Mouse (Mus musculus) lung, embryonic 16.5 days (tissue): Measurements from ENCODE around the gene Car9. TPM values are rescaled to one million over a fixed set of nuclear protein-coding genes. Genes with fewer than 3 reads are reported as not detected.
"Not testable (repeated sequence)": the region's sequence is repeated elsewhere in the genome, so short reads cannot be mapped to it uniquely, and the experiment has no call there.

ENCODE experiments used
- ATAC-seq: fragments of 200-750 bp; cut with Nextera tagmentation; 2 replicates; pipeline ENCODE4 v1.8.0; 2017; ENCODE audit warnings: low read depth, mild to moderate bottlenecking, moderate library complexity
- H3K27ac ChIP-seq: fragments of 300-500 bp; sonication (generic); 2 replicates; pipeline ENCODE4 v1.5.1; 2014; ENCODE audit warnings: mild to moderate bottlenecking, control low read depth, low read length
- H3K27me3 ChIP-seq: fragments of 300-500 bp; sonication (generic); 2 replicates; pipeline ENCODE4 v1.6.1; 2014; ENCODE audit warnings: low read depth, low read length, mixed read lengths; ENCODE audit not compliant: control insufficient read depth, insufficient read depth
- H3K36me3 ChIP-seq: fragments of 300-500 bp; sonication (generic); 2 replicates; pipeline ENCODE4 v1.6.1; 2014; ENCODE audit warnings: low read length; ENCODE audit not compliant: control insufficient read depth, insufficient read depth
- H3K4me1 ChIP-seq: fragments of 300-500 bp; sonication (generic); replicated peaks from 2 replicates; pipeline ENCODE4 v1.6.1; 2014; ENCODE audit warnings: low read length, mixed read lengths; ENCODE audit not compliant: control insufficient read depth, insufficient read depth
- H3K4me2 ChIP-seq: fragments of 300-500 bp; sonication (generic); 2 replicates; pipeline ENCODE4 v1.6.1; 2014; ENCODE audit warnings: low read depth, low read length, control low read depth
- H3K4me3 ChIP-seq: fragments of 300-500 bp; sonication (generic); 2 replicates; pipeline ENCODE4 v1.5.1; 2014; ENCODE audit warnings: mild to moderate bottlenecking, low read length, control low read depth
- H3K9ac ChIP-seq: fragments of 300-500 bp; sonication (generic); 2 replicates; pipeline ENCODE4 v1.6.1; 2014; ENCODE audit warnings: low read length, control low read depth
- H3K9me3 ChIP-seq: fragments of 300-500 bp; sonication (generic); 2 replicates; pipeline ENCODE4 v1.6.1; 2016; ENCODE audit warnings: low read length; ENCODE audit not compliant: control insufficient read depth
- WGBS: fragments of 180-500 bp; shearing (Covaris S2); extraction: QIAGEN DNeasy Blood & Tissue Kit; methylation state at CpG from one replicate; pipeline ENCODE4 v1.1.7; 2014; 5-methylcytosine and 5-hydroxymethylcytosine counted together
- polyA plus RNA-seq: library from polyadenylated mRNA; unstranded; fragments of >200 nt; fragmentation: Nextera tagmentation; extraction: Ambion mirVana; gene quantifications from 2 replicates; pipeline ENCODE4 v1.2.1, GENCODE M21; 2015

Car9 gene
- polyA plus RNA-seq, 1 experiment from 2014 or later = 6.4 TPM

- H3K9me3 ChIP-seq, H3K4me2 ChIP-seq, H3K9ac ChIP-seq, ATAC-seq, H3K4me3 ChIP-seq, H3K27me3 ChIP-seq, H3K4me1 ChIP-seq, H3K27ac ChIP-seq: not testable (repeated sequence)
- WGBS = 72% methylated on average over 6 of the region's 6 CpGs
- H3K36me3 ChIP-seq = peaks cover 85% of the 10 kb centered on the region
Observed at GRCm38 (mm10) chr4:43551854-43552253, 45.1 kb downstream of the Car9 start.

- 94% methylated on average over 5 of the region's 5 CpGs for WGBS
Observed at GRCm38 (mm10) chr4:43552437-43552836, 45.7 kb downstream of the Car9 start.

GRCm38 (mm10) chr4:43553891-43554290, 47.1 kb downstream of the Car9 start:
- Histone ChIP-seq H3K27me3 (no peaks in the 10 kb centered on the region), H3K4me3 (no peak overlapping the region), H3K9me3 (peaks cover 4% of the 10 kb centered on the region; the same call in 1 of the 2 replicates), H3K4me2 (no peak overlapping the region), H3K36me3 (peaks cover 66% of the 10 kb centered on the region), H3K27ac (no peak overlapping the region), H3K4me1 (peaks cover 20% of the 10 kb centered on the region), H3K9ac (no peak overlapping the region)
- no peak for ATAC-seq

More at GRCm38 (mm10) chr4:43552437-43552836, 45.7 kb downstream of the Car9 start:
- Histone ChIP-seq H3K36me3 (peaks cover 79% of the 10 kb centered on the region), H3K9me3 (peaks cover 4% of the 10 kb centered on the region; the same call in 1 of the 2 replicates), H3K4me3 (no peak overlapping the region), H3K9ac (no peak overlapping the region), H3K4me1 (peaks cover 5% of the 10 kb centered on the region), H3K27me3 (no peaks in the 10 kb centered on the region), H3K4me2 (no peak overlapping the region), H3K27ac (no peak overlapping the region)
- ATAC-seq = no peak

GRCm38 (mm10) chr4:43555926-43556325, 49.2 kb downstream of the Car9 start:
- Histone ChIP-seq H3K9ac (no peak overlapping the region), H3K9me3 (peaks cover 4% of the 10 kb centered on the region; the same call in 1 of the 2 replicates)

GRCm38 (mm10) chr4:43558028-43558630, 51.4 kb downstream of the Car9 start:
- Histone ChIP-seq H3K27ac (peak overlapping the region; percentile 98), H3K36me3 (peaks cover 31% of the 10 kb centered on the region), H3K4me1 (peaks cover 43% of the 10 kb centered on the region), H3K9me3 (no peaks in the 10 kb centered on the region), H3K9ac (peak overlapping the region; percentile 96), H3K4me2 (peak overlapping the region; percentile 81), H3K4me3 (peak overlapping the region; percentile 39), H3K27me3 (no peaks in the 10 kb centered on the region)
- ATAC-seq = peak; percentile 58
- 6% methylated on average over 5 of the region's 5 CpGs for WGBS

More at GRCm38 (mm10) chr4:43555926-43556325, 49.2 kb downstream of the Car9 start:
- H3K36me3 ChIP-seq = peaks cover 46% of the 10 kb centered on the region
- H3K4me1 ChIP-seq = peaks cover 40% of the 10 kb centered on the region
- H3K4me2 ChIP-seq = no peak overlapping the region
- H3K27me3 ChIP-seq = no peaks in the 10 kb centered on the region
- 90% methylated on average over 7 of the region's 7 CpGs for WGBS
- ATAC-seq = no peak
- H3K4me3 ChIP-seq = no peak overlapping the region
- H3K27ac ChIP-seq = no peak overlapping the region

- peak; percentile 70 for ATAC-seq
- Histone ChIP-seq H3K36me3 (peaks cover 25% of the 10 kb centered on the region), H3K4me1 (peaks cover 50% of the 10 kb centered on the region), H3K27ac (peak overlapping the region; percentile 98), H3K4me2 (peak overlapping the region; percentile 81), H3K4me3 (peak overlapping the region; percentile 39), H3K9ac (peak overlapping the region; percentile 96), H3K27me3 (no peaks in the 10 kb centered on the region), H3K9me3 (no peaks in the 10 kb centered on the region)
- 9% methylated on average over 13 of the region's 13 CpGs for WGBS
Observed at GRCm38 (mm10) chr4:43558631-43559356, 52.0 kb downstream of the Car9 start.

GRCm38 (mm10) chr4:43559519-43560242, 52.9 kb downstream of the Car9 start:
- H3K9ac ChIP-seq = peak overlapping the region; percentile 96

GRCm38 (mm10) chr4:43560243-43560611, 53.5 kb downstream of the Car9 start:
- peak overlapping the region; percentile 96 for H3K9ac ChIP-seq
- ATAC-seq = no peak
- H3K36me3 ChIP-seq = peaks cover 19% of the 10 kb centered on the region
- no peaks in the 10 kb centered on the region for H3K27me3 ChIP-seq
- H3K4me1 ChIP-seq = peaks cover 55% of the 10 kb centered on the region
- H3K9me3 ChIP-seq = no peaks in the 10 kb centered on the region
- peak overlapping the region; percentile 98 for H3K27ac ChIP-seq
- WGBS = 34% methylated on average over 5 of the region's 6 CpGs
- H3K4me3 ChIP-seq = peak overlapping the region; percentile 88
- H3K4me2 ChIP-seq = peak overlapping the region; percentile 81

More at GRCm38 (mm10) chr4:43559519-43560242, 52.9 kb downstream of the Car9 start:
- Histone ChIP-seq H3K4me1 (peaks cover 55% of the 10 kb centered on the region), H3K27me3 (no peaks in the 10 kb centered on the region), H3K4me3 (peak overlapping the region; percentile 88), H3K4me2 (peak overlapping the region; percentile 81), H3K9me3 (no peaks in the 10 kb centered on the region), H3K36me3 (peaks cover 20% of the 10 kb centered on the region), H3K27ac (peak overlapping the region; percentile 98)
- 53% methylated on average over 13 of the region's 13 CpGs for WGBS
- no peak for ATAC-seq

- 7% methylated on average over 2 of the region's 2 CpGs for WGBS
- Histone ChIP-seq H3K36me3 (peaks cover 18% of the 10 kb centered on the region), H3K4me2 (peak overlapping the region; percentile 81), H3K9ac (peak overlapping the region; percentile 96), H3K27me3 (no peaks in the 10 kb centered on the region), H3K27ac (peak overlapping the region; percentile 100), H3K9me3 (no peaks in the 10 kb centered on the region), H3K4me3 (peak overlapping the region; percentile 88), H3K4me1 (peaks cover 55% of the 10 kb centered on the region)
- no peak for ATAC-seq
Observed at GRCm38 (mm10) chr4:43560976-43561375, 54.2 kb downstream of the Car9 start.
